Mouse (Mus musculus): ENCODE results near the gene D17H6S53E. TPM values are rescaled to one million over a fixed set of nuclear protein-coding genes. Genes with fewer than 3 reads are reported as not detected.

D17H6S53E gene
- polyA plus RNA-seq, 1 experiment from 2014 or later, result 9.7 TPM

DNA sequence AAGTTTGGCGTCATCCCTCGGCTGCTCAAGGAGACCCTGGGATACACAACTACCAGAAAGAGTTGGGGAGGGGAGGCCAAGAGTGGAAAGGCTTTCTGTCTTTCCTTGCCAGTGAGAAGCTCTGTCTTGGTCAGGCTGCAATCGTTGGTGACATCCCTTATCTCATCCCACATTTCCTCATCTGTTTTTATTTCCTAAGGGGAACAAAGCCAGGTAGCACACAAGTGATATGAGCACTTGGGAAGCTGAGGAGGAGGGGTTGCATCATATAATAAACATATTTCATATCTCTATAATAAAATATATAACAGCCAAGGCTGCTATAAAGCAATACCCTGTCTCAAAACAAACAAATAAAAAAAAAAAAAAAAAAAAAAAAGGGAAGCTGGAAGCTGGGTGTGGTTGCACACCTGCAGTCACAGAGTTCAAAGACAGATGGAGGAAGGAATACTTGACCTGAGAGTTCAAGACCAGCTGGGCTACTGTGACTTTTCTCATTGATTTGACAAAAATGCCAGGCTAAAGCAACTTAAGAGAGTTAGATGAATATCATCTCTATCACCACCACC, 42.2 kb upstream of the D17H6S53E start:
- Histone ChIP-seq H3K4me3 (ENCODE audit: low read depth, low read length) (no peak overlapping the region), H3K4me2 (ENCODE audit: low read depth, low read length) (no peak overlapping the region), H3K27ac (ENCODE audit: low read depth, low read length) (no peak overlapping the region), H3K4me1 (ENCODE audit: control insufficient read depth, insufficient read depth, low read length) (no peaks in the 10 kb centered on the region), H3K9me3 (ENCODE audit: control insufficient read depth, low read length) (no peaks in the 10 kb centered on the region), H3K9ac (replicated peaks; ENCODE audit: low read depth, low read length) (no peak overlapping the region), H3K27me3 (ENCODE audit: control insufficient read depth, insufficient read depth, low read length) (no peaks in the 10 kb centered on the region), H3K36me3 (ENCODE audit: control insufficient read depth, insufficient read depth, low read length) (no peaks in the 10 kb centered on the region)
- ATAC-seq (ENCODE audit: low read depth), result no peak
- WGBS, result 79% methylated on average over 3 of the region's 3 CpGs

DNA sequence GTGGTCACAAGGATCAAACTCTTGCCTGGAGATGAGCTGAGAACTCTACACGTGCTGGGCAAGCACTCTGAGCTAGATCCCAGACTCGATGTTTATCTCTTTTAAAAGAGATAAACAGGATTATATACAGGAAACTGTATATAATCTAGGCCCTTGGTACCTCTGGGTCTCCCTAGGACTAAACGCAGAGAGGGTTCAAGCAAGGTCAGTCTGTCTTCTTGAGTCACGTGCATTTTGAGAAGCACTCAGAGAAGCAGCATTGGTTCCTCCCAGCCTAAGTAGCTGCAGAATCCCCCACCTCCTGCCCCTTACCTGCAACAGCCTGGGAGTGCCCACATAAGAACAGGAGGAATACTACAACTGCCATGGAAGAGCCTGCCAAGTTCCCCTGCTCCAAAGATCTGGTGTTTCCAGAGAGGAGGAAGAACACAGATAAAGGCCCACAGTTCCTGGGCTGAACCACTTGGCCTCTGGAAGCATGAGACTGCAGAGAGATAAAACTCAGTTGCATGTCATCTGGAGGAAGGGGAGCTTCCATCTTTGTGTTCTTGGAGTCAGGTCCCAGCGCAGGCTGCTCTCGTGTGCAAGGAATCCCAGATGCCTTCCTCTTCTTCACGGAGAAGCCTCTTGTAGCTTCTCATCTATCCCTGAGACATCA, 40.8 kb upstream of the D17H6S53E start, which contains the start of gene Ly6g6f:
Gene Ly6g6f, minus strand, starts transcription at position 403 of the 658 bp plus-strand sequence.
- Histone ChIP-seq H3K4me1 (ENCODE audit: control insufficient read depth, insufficient read depth, low read length) (peaks cover 5% of the 10 kb centered on the region), H3K36me3 (ENCODE audit: control insufficient read depth, insufficient read depth, low read length) (no peaks in the 10 kb centered on the region), H3K4me2 (ENCODE audit: low read depth, low read length) (no peak within 1 kb of the TSS), H3K4me3 (ENCODE audit: low read depth, low read length) (no peak within 1 kb of the TSS), H3K9me3 (ENCODE audit: control insufficient read depth, low read length) (no peaks in the 10 kb centered on the region), H3K9ac (replicated peaks; ENCODE audit: low read depth, low read length) (no peak within 1 kb of the TSS), H3K27me3 (ENCODE audit: control insufficient read depth, insufficient read depth, low read length) (no peaks in the 10 kb centered on the region), H3K27ac (ENCODE audit: low read depth, low read length) (no peak within 1 kb of the TSS)
- no peak for ATAC-seq (ENCODE audit: low read depth)
- 82% methylated on average over 7 of the region's 7 CpGs for WGBS

- H3K27me3 ChIP-seq (ENCODE audit: control insufficient read depth, insufficient read depth, low read length), result no peaks in the 10 kb centered on the region
- no peaks in the 10 kb centered on the region; the same call in 1 of the 2 replicates for H3K36me3 ChIP-seq (ENCODE audit: control insufficient read depth, insufficient read depth, low read length)
- no peak for ATAC-seq (ENCODE audit: low read depth)
- H3K4me2 ChIP-seq (ENCODE audit: low read depth, low read length), result no peak overlapping the region
- H3K9ac ChIP-seq (replicated peaks; ENCODE audit: low read depth, low read length), result no peak overlapping the region
- WGBS, result 54% methylated on average over 2 of the region's 2 CpGs
- H3K9me3 ChIP-seq (ENCODE audit: control insufficient read depth, low read length), result no peaks in the 10 kb centered on the region
- no peak overlapping the region for H3K27ac ChIP-seq (ENCODE audit: low read depth, low read length)
- H3K4me3 ChIP-seq (ENCODE audit: low read depth, low read length), result no peak overlapping the region
- H3K4me1 ChIP-seq (ENCODE audit: control insufficient read depth, insufficient read depth, low read length), result peaks cover 11% of the 10 kb centered on the region
These were observed 38.0 kb upstream of the D17H6S53E start for GRCm38 (mm10) chr17:35088151-35088550.

GRCm38 (mm10) chr17:35088825-35089644, 37.1 kb upstream of the D17H6S53E start, which contains the start of gene Abhd16a:
Gene Abhd16a, plus strand, starts transcription at chr17:35089263.
- H3K4me3 ChIP-seq (ENCODE audit: low read depth, low read length), result peak within 1 kb of the TSS; percentile 52
- peaks cover 11% of the 10 kb centered on the region for H3K4me1 ChIP-seq (ENCODE audit: control insufficient read depth, insufficient read depth, low read length)
- H3K4me2 ChIP-seq (ENCODE audit: low read depth, low read length), result peak within 1 kb of the TSS; percentile 54
- peak within 1 kb of the TSS; percentile 97 for H3K27ac ChIP-seq (ENCODE audit: low read depth, low read length)
- ATAC-seq (ENCODE audit: low read depth), result peak; percentile 98
- H3K36me3 ChIP-seq (ENCODE audit: control insufficient read depth, insufficient read depth, low read length), result peaks cover under 1% of the 10 kb centered on the region; the same call in 1 of the 2 replicates
- peak within 1 kb of the TSS; percentile 81 for H3K9ac ChIP-seq (replicated peaks; ENCODE audit: low read depth, low read length)
- no peaks in the 10 kb centered on the region for H3K9me3 ChIP-seq (ENCODE audit: control insufficient read depth, low read length)
- 4% methylated on average over 63 of the region's 67 CpGs for WGBS
- H3K27me3 ChIP-seq (ENCODE audit: control insufficient read depth, insufficient read depth, low read length), result no peaks in the 10 kb centered on the region

DNA sequence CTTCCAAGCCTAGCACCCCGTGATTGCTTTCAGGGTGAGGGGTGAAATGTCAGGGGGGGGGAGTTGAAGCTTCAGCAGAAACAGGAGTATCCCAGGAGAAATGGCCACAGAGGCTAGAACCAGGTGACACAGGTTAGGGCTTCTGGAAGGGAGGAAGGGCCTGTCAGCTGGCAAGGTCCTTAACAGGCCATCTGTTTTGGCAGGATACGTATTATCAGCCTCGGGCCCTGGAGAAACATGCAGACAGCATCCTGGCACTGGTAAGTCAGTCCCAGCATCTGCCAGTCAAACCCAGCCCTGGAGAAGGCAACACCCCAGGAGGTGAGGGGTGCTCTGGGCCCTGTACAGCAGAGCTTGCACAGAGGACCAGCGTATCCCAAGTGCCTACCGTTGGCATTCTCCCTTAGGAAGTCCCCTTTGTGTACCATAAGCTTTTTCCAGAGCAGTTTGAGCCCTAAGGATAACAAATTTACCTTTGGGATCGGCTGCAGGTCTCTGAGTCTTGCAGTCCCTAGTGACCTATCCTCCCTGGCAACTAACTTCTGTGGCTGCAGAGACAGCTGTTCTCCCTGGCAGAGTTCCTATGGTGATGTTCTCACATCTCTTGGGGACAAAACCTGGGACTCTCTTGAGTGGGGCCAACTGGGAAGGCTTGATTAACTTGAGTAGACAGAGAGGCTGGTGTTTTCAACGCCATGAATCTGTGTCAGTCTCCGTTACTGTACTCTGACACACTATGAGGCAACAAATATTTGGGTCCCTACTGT, 35.8 kb upstream of the D17H6S53E start:
- 54% methylated on average over 8 of the region's 8 CpGs for WGBS

GRCm38 (mm10) chr17:35092403-35093198, 33.6 kb upstream of the D17H6S53E start:
- H3K27me3 ChIP-seq (ENCODE audit: control insufficient read depth, insufficient read depth, low read length), result no peaks in the 10 kb centered on the region
- H3K9ac ChIP-seq (replicated peaks; ENCODE audit: low read depth, low read length), result no peak overlapping the region
- H3K9me3 ChIP-seq (ENCODE audit: control insufficient read depth, low read length), result no peaks in the 10 kb centered on the region
- no peak overlapping the region for H3K4me3 ChIP-seq (ENCODE audit: low read depth, low read length)
- peaks cover 24% of the 10 kb centered on the region for H3K36me3 ChIP-seq (ENCODE audit: control insufficient read depth, insufficient read depth, low read length)
- H3K4me1 ChIP-seq (ENCODE audit: control insufficient read depth, insufficient read depth, low read length), result peaks cover 11% of the 10 kb centered on the region
- no peak overlapping the region for H3K4me2 ChIP-seq (ENCODE audit: low read depth, low read length)
- 91% methylated on average over 14 of the region's 14 CpGs for WGBS
- H3K27ac ChIP-seq (ENCODE audit: low read depth, low read length), result no peak overlapping the region
- no peak for ATAC-seq (ENCODE audit: low read depth)

More for the DNA sequence above, 35.8 kb upstream of the D17H6S53E start:
- H3K36me3 ChIP-seq (ENCODE audit: control insufficient read depth, insufficient read depth, low read length), result peaks cover 14% of the 10 kb centered on the region
- peak overlapping the region; percentile 81 for H3K9ac ChIP-seq (replicated peaks; ENCODE audit: low read depth, low read length)
- H3K27me3 ChIP-seq (ENCODE audit: control insufficient read depth, insufficient read depth, low read length), result no peaks in the 10 kb centered on the region
- no peaks in the 10 kb centered on the region for H3K9me3 ChIP-seq (ENCODE audit: control insufficient read depth, low read length)
- ATAC-seq (ENCODE audit: low read depth), result no peak
- peaks cover 11% of the 10 kb centered on the region for H3K4me1 ChIP-seq (ENCODE audit: control insufficient read depth, insufficient read depth, low read length)
- H3K4me3 ChIP-seq (ENCODE audit: low read depth, low read length), result peak overlapping the region; percentile 52
- peak overlapping the region; percentile 97 for H3K27ac ChIP-seq (ENCODE audit: low read depth, low read length)
- peak overlapping the region; percentile 54 for H3K4me2 ChIP-seq (ENCODE audit: low read depth, low read length)

DNA sequence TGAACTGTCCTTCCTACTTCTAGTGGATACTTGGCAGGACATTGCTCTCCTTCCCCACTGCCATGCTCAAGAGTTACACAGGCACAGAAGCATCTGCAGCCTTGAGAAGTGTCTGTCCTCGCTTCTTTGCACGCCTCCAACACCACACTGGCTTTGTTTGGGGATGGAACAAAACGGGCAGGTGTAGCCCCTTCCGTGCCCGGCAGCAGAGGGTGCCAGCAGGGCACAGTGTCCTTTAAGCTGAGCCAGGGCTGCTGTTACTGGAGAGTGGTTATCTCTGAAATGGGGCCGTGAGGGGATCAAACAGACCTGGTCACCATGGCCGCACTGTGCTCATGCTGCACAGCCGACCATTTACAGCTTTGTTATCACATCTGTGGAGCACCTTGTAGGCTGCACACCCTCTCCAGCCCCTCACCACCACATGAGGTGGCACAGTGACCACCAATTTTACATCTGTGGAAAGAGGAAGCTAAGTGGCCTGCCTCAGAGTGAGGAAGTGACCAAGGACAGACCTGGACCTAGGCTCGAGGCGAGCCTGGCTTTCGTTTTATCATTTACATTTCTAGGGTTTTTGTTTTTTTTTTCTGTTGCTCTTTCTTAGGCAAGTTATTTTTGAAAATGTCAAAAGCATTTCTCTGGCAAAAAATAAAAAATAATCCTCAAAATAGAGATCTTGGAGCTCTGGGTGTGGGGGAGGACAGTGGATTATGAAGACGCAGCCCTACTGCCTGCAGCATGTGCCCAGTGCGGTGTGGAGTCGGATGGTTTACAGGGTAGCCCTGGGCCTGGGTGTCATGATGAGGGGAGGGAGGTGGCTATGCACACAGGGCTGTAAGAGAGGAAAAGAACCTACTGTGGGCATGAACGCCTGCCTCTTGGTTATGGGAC, 31.5 kb upstream of the D17H6S53E start:
- Histone ChIP-seq H3K36me3 (ENCODE audit: control insufficient read depth, insufficient read depth, low read length) (peaks cover 44% of the 10 kb centered on the region), H3K9me3 (ENCODE audit: control insufficient read depth, low read length) (no peaks in the 10 kb centered on the region), H3K27me3 (ENCODE audit: control insufficient read depth, insufficient read depth, low read length) (no peaks in the 10 kb centered on the region), H3K4me3 (ENCODE audit: low read depth, low read length) (no peak overlapping the region), H3K4me2 (ENCODE audit: low read depth, low read length) (no peak overlapping the region), H3K4me1 (ENCODE audit: control insufficient read depth, insufficient read depth, low read length) (peaks cover 11% of the 10 kb centered on the region), H3K27ac (ENCODE audit: low read depth, low read length) (no peak overlapping the region), H3K9ac (replicated peaks; ENCODE audit: low read depth, low read length) (no peak overlapping the region)
- 90% methylated on average over 15 of the region's 15 CpGs for WGBS
- ATAC-seq (ENCODE audit: low read depth), result no peak

Measured in neural tube, embryonic 14.5 days (tissue).